In the genomic region with DNA sequence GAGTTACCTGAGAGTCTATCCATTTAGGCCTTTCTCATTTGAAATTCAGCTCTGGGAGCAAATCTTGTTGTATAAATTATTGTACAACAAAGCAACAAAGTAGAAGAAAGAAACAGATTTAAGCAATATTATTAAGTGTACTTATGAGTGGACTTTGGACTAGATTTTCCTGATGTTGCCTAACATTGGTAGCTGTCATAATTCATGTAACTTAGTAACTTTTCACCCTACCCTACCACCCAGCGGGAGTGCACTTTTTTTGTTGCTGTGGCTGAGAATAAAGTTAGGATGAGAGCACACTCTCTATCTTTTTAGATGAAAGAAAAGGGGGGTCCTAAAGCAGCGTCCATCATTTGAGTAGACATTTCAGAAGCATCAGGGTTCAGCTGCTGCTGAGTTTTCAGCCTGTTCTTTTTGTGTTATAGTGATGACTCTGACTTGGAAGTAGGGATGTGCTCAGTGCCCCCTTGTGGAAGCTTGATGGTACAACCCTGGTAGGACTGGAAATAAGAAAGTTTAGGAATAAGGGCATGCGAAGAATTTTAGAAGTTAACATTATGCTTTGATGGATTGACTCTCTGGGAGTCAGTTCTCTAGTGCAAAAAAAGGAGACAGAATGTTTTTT, we compare ENCODE assay signal across 9 mouse cellular contexts. TPM values are rescaled to one million over a fixed set of nuclear protein-coding genes. Genes with fewer than 3 reads are reported as not detected.
DNase-seq lines count a peak whose midpoint lies in the region; ATAC-seq and TF ChIP-seq lines count a peak whose summit lies in the region.
"Had no signal": no experiment of that assay in that cellular context is flagged by ENCODE, and none has a peak within 500 bp of the region (broad histone marks: within the 10 kb centered on the region; RNA-seq: fewer than 3 reads in every experiment).

No protein-coding gene starts in this region.

- no peaks in the 10 kb centered on the region for H3K9me3 ChIP-seq in heart, embryonic 10.5 days
- no peaks in the 10 kb centered on the region for H3K9me3 ChIP-seq in kidney, postnatal 0 days (replicated peaks; ENCODE audit: low read length)
- no peaks in the 10 kb centered on the region for H3K9me3 ChIP-seq in liver, postnatal 0 days (ENCODE audit: low read length)

- TF ChIP-seq EP300 in liver, postnatal 0 days (IDR thresholded peaks at IDR 0.05; ENCODE audit: low read depth): no peak

- peaks cover 49% of the 10 kb centered on the region for H3K36me3 ChIP-seq in heart, embryonic 10.5 days
- peaks cover 14% of the 10 kb centered on the region; the same call in 1 of the 2 replicates for H3K36me3 ChIP-seq in kidney, postnatal 0 days (ENCODE audit: insufficient read depth, low read length)
- H3K36me3 ChIP-seq in liver, postnatal 0 days (replicated peaks; ENCODE audit: insufficient read depth, low read length): peaks cover 10% of the 10 kb centered on the region

- H3K27ac ChIP-seq in heart, embryonic 10.5 days: no peak overlapping the region
- no peak overlapping the region for H3K27ac ChIP-seq in gastrocnemius, adult 2 months
- H3K27ac ChIP-seq in kidney, postnatal 0 days: no peak overlapping the region
- H3K27ac ChIP-seq in liver, postnatal 0 days (ENCODE audit: low read depth): no peak overlapping the region
- H3K27ac ChIP-seq: limb, embryonic 12.5 days had no signal

- intact Hi-C loops in gastrocnemius, adult 2 months (cut with DNase I): loop anchor here (2.0 to 10.0 kb wide), 4 partner anchors 64 to 228 kb away; partner anchors contain the start of gene Vcl

- H3K27me3 ChIP-seq in heart, embryonic 10.5 days (ENCODE audit: insufficient read depth, poor library complexity, severe bottlenecking): no peaks in the 10 kb centered on the region
- H3K27me3 ChIP-seq in kidney, postnatal 0 days (ENCODE audit: insufficient read depth, low read length): no peaks in the 10 kb centered on the region
- no peaks in the 10 kb centered on the region for H3K27me3 ChIP-seq in liver, postnatal 0 days (ENCODE audit: insufficient read depth, low read length)
- H3K27me3 ChIP-seq: limb, embryonic 12.5 days had no signal

- peak; percentile 60 to 65 for DNase-seq in heart, adult 18-20 months
- DNase-seq in heart, embryonic 10.5 days (ENCODE audit: low spot score): no peak
- DNase-seq in Muller cell, postnatal 12 days (ENCODE audit: inconsistent ontology term): peak; percentile 44
- peak; percentile 28 for DNase-seq in cerebellum, adult 9-11 months
- DNase-seq in gastrocnemius, adult 2 months: peak; percentile 42
- DNase-seq in kidney, postnatal 0 days (ENCODE audit: low spot score): peak; percentile 84
- peak; percentile 45 for DNase-seq in liver, postnatal 0 days
- DNase-seq in right cerebral cortex, adult 18-20 months: peak; percentile 46

- peak; percentile 87 for TF ChIP-seq CTCF in gastrocnemius, adult 2 months (IDR thresholded peaks at IDR 0.05)
- peak; percentile 86 for TF ChIP-seq CTCF in kidney, postnatal 0 days (IDR thresholded peaks at IDR 0.05; ENCODE audit: low read depth)
- peak; percentile 83 for TF ChIP-seq CTCF in liver, postnatal 0 days (IDR thresholded peaks at IDR 0.05; ENCODE audit: low read depth)

- H3K4me1 ChIP-seq in heart, embryonic 10.5 days: no peaks in the 10 kb centered on the region
- no peaks in the 10 kb centered on the region for H3K4me1 ChIP-seq in kidney, postnatal 0 days (replicated peaks; ENCODE audit: insufficient read depth, low read length)
- no peaks in the 10 kb centered on the region; the same call in 1 of the 2 replicates for H3K4me1 ChIP-seq in liver, postnatal 0 days (ENCODE audit: insufficient read depth)
- H3K4me1 ChIP-seq: limb, embryonic 12.5 days had no signal

- no peak overlapping the region for H3K9ac ChIP-seq in kidney, postnatal 0 days (ENCODE audit: low read depth, low read length)
- H3K9ac ChIP-seq in liver, postnatal 0 days (replicated peaks): no peak overlapping the region
- H3K9ac ChIP-seq: limb, embryonic 12.5 days had no signal

- peak; percentile 40; the same call in 1 of the 2 replicates for ATAC-seq in kidney, postnatal 0 days (replicated peaks; ENCODE audit: low FRiP score, low read depth)
- 0 out of 2 replicates have a peak, but pooled peaks have one; percentile 55 for ATAC-seq in liver, postnatal 0 days

- no peak overlapping the region for H3K4me3 ChIP-seq in heart, embryonic 10.5 days
- H3K4me3 ChIP-seq in gastrocnemius, adult 2 months: no peak overlapping the region
- no peak overlapping the region for H3K4me3 ChIP-seq in kidney, postnatal 0 days (replicated peaks; ENCODE audit: low read depth, low read length)
- H3K4me3 ChIP-seq in liver, postnatal 0 days (ENCODE audit: low read depth, low read length): no peak overlapping the region
- H3K4me3 ChIP-seq: limb, embryonic 12.5 days had no signal

- H3K4me2 ChIP-seq in kidney, postnatal 0 days (ENCODE audit: low read length): no peak overlapping the region
- H3K4me2 ChIP-seq in liver, postnatal 0 days (ENCODE audit: low read depth, low read length): no peak overlapping the region
- H3K4me2 ChIP-seq: limb, embryonic 12.5 days had no signal

- WGBS in heart, embryonic 10.5 days: 56% methylated on average over 3 of the region's 3 CpGs
- 51% methylated on average over 3 of the region's 3 CpGs for WGBS in kidney, postnatal 0 days
- 46% methylated on average over 3 of the region's 3 CpGs for WGBS in liver, postnatal 0 days (ENCODE audit: insufficient replicate concordance)

RNA-seq across cellular contexts. Expression of gene Ap3m1, which starts 59.1 kb away (rescaled TPM):
- total RNA-seq in heart, adult 18-20 months (2021): 10 to 100 TPM; 48.1 to 48.8 TPM
- 82.2 and 89.2 TPM in 2 replicates for polyA plus RNA-seq in heart, embryonic 10.5 days (2016; fragmentation: Nextera tagmentation; extraction: Ambion mirVana)
- 10 to 100 TPM; 34.6 to 41.0 TPM for total RNA-seq in gastrocnemius, adult 2 months (2021)
- polyA plus RNA-seq in kidney, postnatal 0 days (2015; fragmentation: Nextera tagmentation; extraction: Ambion mirVana): 50.7 and 55.4 TPM in 2 replicates
- 23.5 and 28.6 TPM in 2 replicates for polyA plus RNA-seq in liver, postnatal 0 days (2015; fragmentation: Nextera tagmentation; extraction: Ambion mirVana)

RNA-seq across cellular contexts. Expression of gene Adk, which starts 59.2 kb away (rescaled TPM):
- 100 to 1,000 TPM; 228 to 242 TPM for total RNA-seq in heart, adult 18-20 months (2021)
- 275 and 312 TPM in 2 replicates for polyA plus RNA-seq in heart, embryonic 10.5 days (2016; fragmentation: Nextera tagmentation; extraction: Ambion mirVana)
- 100 to 1,000 TPM in 1 of 2 experiments, 10 to 100 TPM in 1; 77.1 to 152 TPM for total RNA-seq in gastrocnemius, adult 2 months (2021)
- 193 and 196 TPM in 2 replicates for polyA plus RNA-seq in kidney, postnatal 0 days (2015; fragmentation: Nextera tagmentation; extraction: Ambion mirVana)
- polyA plus RNA-seq in liver, postnatal 0 days (2015; fragmentation: Nextera tagmentation; extraction: Ambion mirVana): 467 and 475 TPM in 2 replicates
